Mouse (Mus musculus): ENCODE measurements at regions not wholly inside any gene's neighbourhood (a gene's known extent, or its start where the extent isn't known, plus 50 kb on each side); places are given as distances from the start of the nearest gene placed in this dataset.
A peak's percentile ranks its signal among the peaks of the same experiment; 100 is the strongest.

GRCm38 (mm10) chr15:24827259-24827658, 586.3 kb downstream of the Basp1 start:
- ATAC-seq (replicated peaks; ENCODE audit: low FRiP score, low TSS enrichment, poor library complexity, severe bottlenecking), result no peak

GRCm38 (mm10) chr15:24796836-24797235, 616.7 kb downstream of the Basp1 start:
- ATAC-seq (replicated peaks; ENCODE audit: low FRiP score, low TSS enrichment, poor library complexity, severe bottlenecking), result no peak

- ATAC-seq (replicated peaks; ENCODE audit: low FRiP score, low TSS enrichment, poor library complexity, severe bottlenecking), result no peak
Measured at GRCm38 (mm10) chr15:24793381-24793780, 620.2 kb downstream of the Basp1 start.

GRCm38 (mm10) chr15:24786336-24786735, 627.2 kb downstream of the Basp1 start:
- no peak for ATAC-seq (replicated peaks; ENCODE audit: low FRiP score, low TSS enrichment, poor library complexity, severe bottlenecking)

GRCm38 (mm10) chr15:24778234-24778633, 635.3 kb downstream of the Basp1 start:
- no peak for ATAC-seq (replicated peaks; ENCODE audit: low FRiP score, low TSS enrichment, poor library complexity, severe bottlenecking)

- ATAC-seq (replicated peaks; ENCODE audit: low FRiP score, low TSS enrichment, poor library complexity, severe bottlenecking), result no peak
Measured at GRCm38 (mm10) chr15:24751480-24752157, 661.9 kb downstream of the Basp1 start.

GRCm38 (mm10) chr15:24743240-24743639, 670.3 kb downstream of the Basp1 start:
- ATAC-seq (replicated peaks; ENCODE audit: low FRiP score, low TSS enrichment, poor library complexity, severe bottlenecking), result no peak

GRCm38 (mm10) chr15:24725170-24725569, 688.4 kb downstream of the Basp1 start:
- ATAC-seq (replicated peaks; ENCODE audit: low FRiP score, low TSS enrichment, poor library complexity, severe bottlenecking), result no peak

GRCm38 (mm10) chr15:24724664-24725063, 688.9 kb downstream of the Basp1 start:
- ATAC-seq (replicated peaks; ENCODE audit: low FRiP score, low TSS enrichment, poor library complexity, severe bottlenecking), result no peak

- no peak for ATAC-seq (replicated peaks; ENCODE audit: low FRiP score, low TSS enrichment, poor library complexity, severe bottlenecking)
Measured at GRCm38 (mm10) chr15:24720346-24720745, 693.2 kb downstream of the Basp1 start.

- no peak for ATAC-seq (replicated peaks; ENCODE audit: low FRiP score, low TSS enrichment, poor library complexity, severe bottlenecking)
Measured at GRCm38 (mm10) chr15:24682167-24682566, 731.4 kb downstream of the Basp1 start.

GRCm38 (mm10) chr15:24648938-24649337, 764.6 kb downstream of the Basp1 start:
- no peak for ATAC-seq (replicated peaks; ENCODE audit: low FRiP score, low TSS enrichment, poor library complexity, severe bottlenecking)

- no peak for ATAC-seq (replicated peaks; ENCODE audit: low FRiP score, low TSS enrichment, poor library complexity, severe bottlenecking)
Measured at GRCm38 (mm10) chr15:24635620-24636019, 777.9 kb downstream of the Basp1 start.

GRCm38 (mm10) chr15:24596242-24596641, 817.3 kb downstream of the Basp1 start:
- no peak for ATAC-seq (replicated peaks; ENCODE audit: low FRiP score, low TSS enrichment, poor library complexity, severe bottlenecking)

GRCm38 (mm10) chr15:24588943-24589342, 824.6 kb downstream of the Basp1 start:
- ATAC-seq (replicated peaks; ENCODE audit: low FRiP score, low TSS enrichment, poor library complexity, severe bottlenecking), result 0 out of 2 replicates have a peak, but pooled peaks have one; percentile 57

GRCm38 (mm10) chr15:24566981-24567380, 846.6 kb downstream of the Basp1 start:
- no peak for ATAC-seq (replicated peaks; ENCODE audit: low FRiP score, low TSS enrichment, poor library complexity, severe bottlenecking)

- no peak for ATAC-seq (replicated peaks; ENCODE audit: low FRiP score, low TSS enrichment, poor library complexity, severe bottlenecking)
Measured at GRCm38 (mm10) chr15:24556806-24557205, 856.8 kb downstream of the Basp1 start.

GRCm38 (mm10) chr15:24550108-24550507, 863.5 kb downstream of the Basp1 start:
- no peak for ATAC-seq (replicated peaks; ENCODE audit: low FRiP score, low TSS enrichment, poor library complexity, severe bottlenecking)

- ATAC-seq (replicated peaks; ENCODE audit: low FRiP score, low TSS enrichment, poor library complexity, severe bottlenecking), result no peak
Measured at GRCm38 (mm10) chr15:24530065-24530464, 883.5 kb downstream of the Basp1 start.

GRCm38 (mm10) chr15:24527379-24527778, 886.2 kb downstream of the Basp1 start:
- no peak for ATAC-seq (replicated peaks; ENCODE audit: low FRiP score, low TSS enrichment, poor library complexity, severe bottlenecking)

GRCm38 (mm10) chr15:24513926-24514325, 899.6 kb downstream of the Basp1 start:
- ATAC-seq (replicated peaks; ENCODE audit: low FRiP score, low TSS enrichment, poor library complexity, severe bottlenecking), result no peak
